Mouse (Mus musculus) layer of hippocampus, adult 2 months (tissue): ENCODE data around the gene Klf2. TPM values are rescaled to one million over a fixed set of nuclear protein-coding genes. Genes with fewer than 3 reads are reported as not detected.

Experiments used
- DNase-seq, 2 experiments: peaks; one replicate each; pipeline ENCODE4 v3.0.0; 2022; ENCODE audit warnings: low spot score in 2 of 2
- H3K27ac ChIP-seq: fragments of 200-600 bp; 2 replicates; pipeline ENCODE4 v1.8.1; 2022
- H3K4me3 ChIP-seq: fragments of 200-600 bp; 2 replicates; pipeline ENCODE4 v1.8.1; 2022; ENCODE audit warnings: mild to moderate bottlenecking
- CTCF ChIP-seq: fragments of 200-600 bp; conservative IDR thresholded peaks from 2 replicates; pipeline ENCODE4 v1.8.1; 2022; ENCODE audit warnings: antibody characterized with exemption, mild to moderate bottlenecking, moderate library complexity
- total RNA-seq, 2 experiments: library from RNA; stranded (reverse); gene quantifications; 2 replicates each; pipeline ENCODE4 v1.2.3; 2021

The Klf2 gene
- total RNA-seq, 2 experiments from 2014 or later = 9.1 to 17.4 TPM

GRCm38 (mm10) chr8:72329116-72329515, 10.3 kb downstream of the Klf2 start:
- DNase-seq = no peak
- Histone ChIP-seq H3K4me3 (no peak overlapping the region), H3K27ac (no peak overlapping the region)
- no peak for TF ChIP-seq CTCF

GRCm38 (mm10) chr8:72330806-72331516, 12.1 kb downstream of the Klf2 start:
- no peak overlapping the region for H3K4me3 ChIP-seq
- no peak overlapping the region for H3K27ac ChIP-seq
- no peak for DNase-seq
- no peak for TF ChIP-seq CTCF

GRCm38 (mm10) chr8:72331631-72332030, 12.8 kb downstream of the Klf2 start:
- Histone ChIP-seq H3K4me3 (no peak overlapping the region), H3K27ac (no peak overlapping the region)
- no peak for DNase-seq
- TF ChIP-seq CTCF = no peak

GRCm38 (mm10) chr8:72333429-72334143, 14.8 kb downstream of the Klf2 start:
- H3K4me3 ChIP-seq = no peak overlapping the region
- no peak for DNase-seq
- H3K27ac ChIP-seq = peak overlapping the region; percentile 32; the same call in 1 of the 2 replicates
- no peak for TF ChIP-seq CTCF

- no peak for TF ChIP-seq CTCF
- H3K4me3 ChIP-seq = no peak overlapping the region
- no peak for DNase-seq
- peak overlapping the region; percentile 32; the same call in 1 of the 2 replicates for H3K27ac ChIP-seq
These were observed 15.4 kb downstream of the Klf2 start for GRCm38 (mm10) chr8:72334144-72334641.

GRCm38 (mm10) chr8:72336273-72336672, 17.4 kb downstream of the Klf2 start:
- no peak for TF ChIP-seq CTCF
- peak overlapping the region; percentile 19; the same call in 1 of the 2 replicates for H3K27ac ChIP-seq
- DNase-seq = no peak
- H3K4me3 ChIP-seq = no peak overlapping the region

GRCm38 (mm10) chr8:72337034-72337433, 18.2 kb downstream of the Klf2 start:
- peak overlapping the region; percentile 5; the same call in 1 of the 2 replicates for H3K27ac ChIP-seq
- no peak for TF ChIP-seq CTCF
- H3K4me3 ChIP-seq = no peak overlapping the region
- DNase-seq = no peak

- Histone ChIP-seq H3K4me3 (no peak overlapping the region), H3K27ac (peak overlapping the region; percentile 67)
- no peak for TF ChIP-seq CTCF
- DNase-seq = no peak
These were observed 23.9 kb downstream of the Klf2 start for GRCm38 (mm10) chr8:72342556-72343300.

- Histone ChIP-seq H3K27ac (peak overlapping the region; percentile 67; the same call in 1 of the 2 replicates), H3K4me3 (no peak overlapping the region)
- DNase-seq = no peak
- no peak for TF ChIP-seq CTCF
These were observed 24.9 kb downstream of the Klf2 start for GRCm38 (mm10) chr8:72343725-72344124.

GRCm38 (mm10) chr8:72347553-72347952, 28.7 kb downstream of the Klf2 start:
- Histone ChIP-seq H3K4me3 (no peak overlapping the region), H3K27ac (no peak overlapping the region)
- TF ChIP-seq CTCF = no peak
- no peak for DNase-seq

- H3K27ac ChIP-seq = no peak overlapping the region
These were observed 29.3 kb downstream of the Klf2 start for GRCm38 (mm10) chr8:72348114-72348513.

GRCm38 (mm10) chr8:72348956-72349355, 30.1 kb downstream of the Klf2 start:
- no peak overlapping the region for H3K4me3 ChIP-seq
- no peak for TF ChIP-seq CTCF

More at GRCm38 (mm10) chr8:72348114-72348513, 29.3 kb downstream of the Klf2 start:
- no peak overlapping the region for H3K4me3 ChIP-seq
- TF ChIP-seq CTCF = no peak
- DNase-seq = no peak

GRCm38 (mm10) chr8:72349838-72350237, 31.0 kb downstream of the Klf2 start:
- H3K4me3 ChIP-seq = no peak overlapping the region
- no peak for DNase-seq
- TF ChIP-seq CTCF = no peak
- peak overlapping the region; percentile 54 for H3K27ac ChIP-seq

More at GRCm38 (mm10) chr8:72348956-72349355, 30.1 kb downstream of the Klf2 start:
- no peak for DNase-seq
- peak overlapping the region; percentile 54; the same call in 1 of the 2 replicates for H3K27ac ChIP-seq
